Mouse (Mus musculus): ENCODE measurements around the gene Palb2. TPM values are rescaled to one million over a fixed set of nuclear protein-coding genes. Genes with fewer than 3 reads are reported as not detected.

Palb2 gene
- polyA plus RNA-seq, 1 experiment = 10.7 TPM

DNA sequence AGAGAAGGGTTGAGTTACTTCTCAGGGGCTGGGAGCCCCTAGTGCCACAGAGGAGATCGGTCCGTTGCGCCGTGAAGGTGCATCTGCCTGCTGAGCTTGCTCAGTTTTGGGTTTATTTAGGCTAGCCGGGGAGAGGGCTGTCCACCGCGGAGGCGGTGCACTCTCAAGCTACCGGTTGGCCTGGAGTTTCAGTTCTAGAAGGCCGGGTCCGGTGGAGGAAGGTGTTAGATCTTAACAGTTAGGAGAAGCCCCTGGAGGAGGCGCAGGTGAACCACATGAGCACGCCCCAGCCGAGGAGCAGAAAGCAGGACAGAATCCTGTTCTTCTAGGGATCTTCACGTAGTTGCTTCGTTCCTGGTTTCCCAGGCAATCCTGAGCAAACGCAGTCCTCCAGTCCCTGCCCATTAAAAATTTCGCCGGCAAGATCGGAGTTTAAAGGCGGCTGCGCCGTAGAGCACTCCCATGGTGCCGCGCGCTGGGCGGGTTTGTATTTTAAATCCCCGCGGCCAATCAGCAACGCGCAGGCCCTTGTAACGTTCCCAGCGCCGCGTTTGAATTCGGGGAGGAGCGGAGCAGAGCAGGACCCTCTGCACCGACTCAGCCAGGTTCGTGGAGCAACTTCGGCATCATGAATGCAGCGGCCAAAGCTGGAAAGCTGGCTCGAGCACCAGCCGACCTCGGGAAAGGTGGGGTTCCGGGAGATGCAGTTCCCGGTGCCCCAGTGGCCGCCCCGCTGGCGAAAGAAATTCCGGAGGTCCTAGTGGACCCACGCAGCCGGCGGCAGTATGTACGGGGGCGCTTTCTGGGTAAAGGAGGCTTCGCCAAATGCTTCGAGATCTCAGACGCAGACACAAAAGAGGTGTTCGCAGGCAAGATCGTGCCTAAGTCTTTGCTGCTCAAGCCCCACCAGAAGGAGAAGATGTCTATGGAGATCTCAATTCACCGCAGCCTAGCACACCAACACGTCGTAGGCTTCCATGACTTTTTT, 26.4 kb upstream of the Palb2 start, which contains the start of gene Plk1:
Gene Plk1 (plus strand): TSS at position 525 of the 988 bp plus-strand sequence.
- Histone ChIP-seq H3K27ac (ENCODE audit: control insufficient read depth, insufficient read depth, low read depth, low read length, poor library complexity) (peak within 1 kb of the TSS; percentile 57), H3K4me1 (ENCODE audit: control insufficient read depth, insufficient read depth, low read length) (peaks cover 2% of the 10 kb centered on the region; the same call in 1 of the 2 replicates), H3K4me3 (replicated peaks; ENCODE audit: control insufficient read depth, low read depth, low read length) (peak within 1 kb of the TSS; percentile 91)
- under 1% methylated on average over 63 of the region's 63 CpGs for WGBS
- TF ChIP-seq CTCF (IDR thresholded peaks at IDR 0.05; ENCODE audit: control insufficient read depth, insufficient read depth, low read length) = no peak
- peak; percentile 83; the same call in 1 of the 2 replicates for TF ChIP-seq POLR2A (IDR thresholded peaks at IDR 0.05; ENCODE audit: borderline replicate concordance, control insufficient read depth, low read depth, low read length)

DNA sequence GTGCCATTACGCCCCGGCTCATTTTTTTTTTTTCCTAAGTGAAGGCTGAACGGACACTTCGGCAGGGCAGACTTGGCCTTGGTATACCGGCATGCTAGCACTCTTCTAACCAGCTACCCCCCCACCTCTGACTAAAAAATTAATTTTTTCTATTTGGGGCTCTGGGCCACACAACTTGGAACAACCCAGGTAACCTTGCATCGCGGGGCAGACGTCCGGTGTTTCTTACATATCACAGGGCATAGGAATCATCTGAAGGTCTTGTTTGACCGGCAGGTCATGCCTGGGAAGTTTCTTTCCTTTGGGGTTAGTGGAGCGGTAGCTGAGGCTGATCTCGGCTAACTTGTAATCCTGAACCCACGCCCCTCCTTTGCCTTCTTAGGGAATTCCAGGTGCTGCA, 25.7 kb upstream of the Palb2 start:
- peak overlapping the region; percentile 57 for H3K27ac ChIP-seq (ENCODE audit: control insufficient read depth, insufficient read depth, low read depth, low read length, poor library complexity)
- 5% methylated on average over 13 of the region's 13 CpGs for WGBS
- H3K4me1 ChIP-seq (ENCODE audit: control insufficient read depth, insufficient read depth, low read length) = peaks cover 2% of the 10 kb centered on the region; the same call in 1 of the 2 replicates
- H3K4me3 ChIP-seq (replicated peaks; ENCODE audit: control insufficient read depth, low read depth, low read length) = peak overlapping the region; percentile 91
- TF ChIP-seq POLR2A (IDR thresholded peaks at IDR 0.05; ENCODE audit: borderline replicate concordance, control insufficient read depth, low read depth, low read length) (no peak), CTCF (IDR thresholded peaks at IDR 0.05; ENCODE audit: control insufficient read depth, insufficient read depth, low read length) (no peak)

DNA sequence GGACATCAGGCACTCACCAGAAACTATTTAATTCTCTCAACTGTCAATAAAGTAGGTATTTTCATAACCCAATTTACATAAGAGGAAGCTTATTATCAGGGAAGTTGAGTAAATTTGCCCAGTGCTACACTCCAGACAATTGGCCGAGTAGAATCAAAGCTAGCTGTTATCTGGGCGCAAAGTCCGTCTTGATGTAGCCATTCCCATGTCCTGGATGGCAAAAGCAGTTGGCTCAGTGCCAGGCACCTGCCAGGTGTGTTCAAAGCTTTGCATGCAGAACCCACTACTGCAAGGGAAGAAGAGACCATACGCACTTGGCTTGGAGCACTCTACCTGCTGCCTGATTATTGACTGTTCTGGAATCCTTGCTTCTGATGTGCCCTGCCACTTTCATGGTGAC, 19.7 kb upstream of the Palb2 start:
- no peak overlapping the region for H3K27ac ChIP-seq (ENCODE audit: control insufficient read depth, insufficient read depth, low read depth, low read length, poor library complexity)
- WGBS = 65% methylated on average over 4 of the region's 4 CpGs
- TF ChIP-seq POLR2A (IDR thresholded peaks at IDR 0.05; ENCODE audit: borderline replicate concordance, control insufficient read depth, low read depth, low read length) (no peak), CTCF (IDR thresholded peaks at IDR 0.05; ENCODE audit: control insufficient read depth, insufficient read depth, low read length) (no peak)
- H3K4me1 ChIP-seq (ENCODE audit: control insufficient read depth, insufficient read depth, low read length) = no peaks in the 10 kb centered on the region
- H3K4me3 ChIP-seq (replicated peaks; ENCODE audit: control insufficient read depth, low read depth, low read length) = no peak overlapping the region

- TF ChIP-seq POLR2A (IDR thresholded peaks at IDR 0.05; ENCODE audit: borderline replicate concordance, control insufficient read depth, low read depth, low read length) = no peak
- TF ChIP-seq CTCF (IDR thresholded peaks at IDR 0.05; ENCODE audit: control insufficient read depth, insufficient read depth, low read length) = no peak
- no peak overlapping the region for H3K27ac ChIP-seq (ENCODE audit: control insufficient read depth, insufficient read depth, low read depth, low read length, poor library complexity)
- no peaks in the 10 kb centered on the region for H3K4me1 ChIP-seq (ENCODE audit: control insufficient read depth, insufficient read depth, low read length)
- H3K4me3 ChIP-seq (replicated peaks; ENCODE audit: control insufficient read depth, low read depth, low read length) = no peak overlapping the region
These were observed 8.2 kb upstream of the Palb2 start for GRCm38 (mm10) chr7:122140991-122141390.

DNA sequence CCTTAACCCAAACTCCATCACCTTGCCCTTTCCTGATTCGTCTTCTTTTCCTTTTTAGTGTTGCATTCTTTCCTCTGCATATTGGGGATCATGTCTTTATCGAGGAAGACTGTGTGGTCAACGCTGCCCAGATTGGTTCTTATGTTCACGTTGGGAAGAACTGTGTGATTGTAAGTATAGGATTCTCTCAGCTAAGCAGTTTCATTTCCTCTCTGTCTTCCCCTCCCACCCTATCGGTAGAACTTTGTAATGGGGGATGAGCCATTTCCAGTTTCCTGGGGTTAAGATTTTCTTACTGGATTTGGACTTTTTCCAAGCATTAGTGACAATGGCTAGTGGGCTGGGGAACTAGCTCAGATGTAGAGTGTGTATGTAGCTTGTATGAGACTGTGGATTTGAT, 5.4 kb upstream of the Palb2 start:
- Histone ChIP-seq H3K27ac (ENCODE audit: control insufficient read depth, insufficient read depth, low read depth, low read length, poor library complexity) (no peak overlapping the region), H3K4me1 (ENCODE audit: control insufficient read depth, insufficient read depth, low read length) (no peaks in the 10 kb centered on the region), H3K4me3 (replicated peaks; ENCODE audit: control insufficient read depth, low read depth, low read length) (no peak overlapping the region)
- 67% methylated on average over 5 of the region's 5 CpGs for WGBS
- TF ChIP-seq POLR2A (IDR thresholded peaks at IDR 0.05; ENCODE audit: borderline replicate concordance, control insufficient read depth, low read depth, low read length) (no peak), CTCF (IDR thresholded peaks at IDR 0.05; ENCODE audit: control insufficient read depth, insufficient read depth, low read length) (no peak)

- Histone ChIP-seq H3K27ac (ENCODE audit: control insufficient read depth, insufficient read depth, low read depth, low read length, poor library complexity) (no peak overlapping the region), H3K4me1 (ENCODE audit: control insufficient read depth, insufficient read depth, low read length) (no peaks in the 10 kb centered on the region), H3K4me3 (replicated peaks; ENCODE audit: control insufficient read depth, low read depth, low read length) (no peak overlapping the region)
- TF ChIP-seq POLR2A (IDR thresholded peaks at IDR 0.05; ENCODE audit: borderline replicate concordance, control insufficient read depth, low read depth, low read length) (no peak), CTCF (IDR thresholded peaks at IDR 0.05; ENCODE audit: control insufficient read depth, insufficient read depth, low read length) (no peak)
These were observed 4.3 kb upstream of the Palb2 start for GRCm38 (mm10) chr7:122137071-122137470.

DNA sequence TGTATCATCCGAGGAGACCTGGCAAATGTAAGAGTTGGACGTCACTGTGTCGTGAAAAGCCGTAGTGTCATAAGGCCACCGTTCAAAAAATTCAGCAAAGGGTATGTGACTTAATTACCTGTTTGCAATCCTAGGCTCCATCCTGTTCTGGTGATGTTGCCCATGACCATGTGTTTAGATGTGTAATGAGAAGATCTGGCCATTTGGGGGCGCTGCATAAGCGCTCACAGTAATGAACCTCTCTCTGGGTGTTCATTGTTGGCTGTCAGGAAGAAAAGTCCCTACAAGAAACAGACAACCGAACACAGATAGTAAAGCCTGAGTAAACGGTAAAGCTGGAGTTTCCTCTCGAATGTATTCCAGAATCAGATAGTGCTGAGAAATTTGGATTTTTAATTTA, 2.3 kb upstream of the Palb2 start:
- WGBS = 73% methylated on average over 10 of the region's 10 CpGs
- no peak overlapping the region for H3K27ac ChIP-seq (ENCODE audit: control insufficient read depth, insufficient read depth, low read depth, low read length, poor library complexity)
- TF ChIP-seq CTCF (IDR thresholded peaks at IDR 0.05; ENCODE audit: control insufficient read depth, insufficient read depth, low read length) = no peak
- TF ChIP-seq POLR2A (IDR thresholded peaks at IDR 0.05; ENCODE audit: borderline replicate concordance, control insufficient read depth, low read depth, low read length) = no peak
- no peak overlapping the region for H3K4me3 ChIP-seq (replicated peaks; ENCODE audit: control insufficient read depth, low read depth, low read length)
- H3K4me1 ChIP-seq (ENCODE audit: control insufficient read depth, insufficient read depth, low read length) = no peaks in the 10 kb centered on the region; the same call in 1 of the 2 replicates

GRCm38 (mm10) chr7:122133338-122133625, 497 bp upstream of the Palb2 start:
- 9% methylated on average over 8 of the region's 8 CpGs for WGBS
- Histone ChIP-seq H3K4me3 (replicated peaks; ENCODE audit: control insufficient read depth, low read depth, low read length) (peak overlapping the region; percentile 98), H3K4me1 (ENCODE audit: control insufficient read depth, insufficient read depth, low read length) (no peaks in the 10 kb centered on the region; the same call in 1 of the 2 replicates), H3K27ac (ENCODE audit: control insufficient read depth, insufficient read depth, low read depth, low read length, poor library complexity) (peak overlapping the region; percentile 70)
- TF ChIP-seq CTCF (IDR thresholded peaks at IDR 0.05; ENCODE audit: control insufficient read depth, insufficient read depth, low read length) (no peak), POLR2A (IDR thresholded peaks at IDR 0.05; ENCODE audit: borderline replicate concordance, control insufficient read depth, low read depth, low read length) (no peak)
